Mouse (Mus musculus): ENCODE measurements around the gene Scamp4. TPM values are rescaled to one million over a fixed set of nuclear protein-coding genes. Genes with fewer than 3 reads are reported as not detected.
A peak's percentile ranks its signal among the peaks of the same experiment; 100 is the strongest.
"Not testable (repeated sequence)": the region's sequence is repeated elsewhere in the genome, so short reads cannot be mapped to it uniquely, and the experiment has no call there.

Scamp4 gene
- polyA plus RNA-seq, 1 experiment from 2014 or later, result 69.4 TPM

GRCm38 (mm10) chr10:80649910-80650309 lies 47.2 kb downstream of the Scamp4 start:
- 88% methylated on average over 6 of the region's 6 CpGs for WGBS
- not testable (repeated sequence) for H3K9ac ChIP-seq; H3K9me3 ChIP-seq (replicated peaks); H3K27me3 ChIP-seq; H3K4me2 ChIP-seq (replicated peaks); ATAC-seq (ENCODE audit: low FRiP score); H3K27ac ChIP-seq; H3K4me3 ChIP-seq
- peaks cover 48% of the 10 kb centered on the region for H3K36me3 ChIP-seq
- H3K4me1 ChIP-seq, result peaks cover 22% of the 10 kb centered on the region

GRCm38 (mm10) chr10:80650392-80650791 lies 47.7 kb downstream of the Scamp4 start:
- H3K27me3 ChIP-seq, result no peaks in the 10 kb centered on the region
- WGBS, result 95% methylated on average over 10 of the region's 10 CpGs
- no peaks in the 10 kb centered on the region for H3K9me3 ChIP-seq (replicated peaks)
- no peak overlapping the region for H3K27ac ChIP-seq
- no peak for ATAC-seq (ENCODE audit: low FRiP score)
- no peak overlapping the region for H3K4me2 ChIP-seq (replicated peaks)
- H3K36me3 ChIP-seq, result peaks cover 43% of the 10 kb centered on the region
- peaks cover 27% of the 10 kb centered on the region for H3K4me1 ChIP-seq
- H3K9ac ChIP-seq, result no peak overlapping the region; the same call in 1 of the 2 replicates
- H3K4me3 ChIP-seq, result no peak overlapping the region

DNA sequence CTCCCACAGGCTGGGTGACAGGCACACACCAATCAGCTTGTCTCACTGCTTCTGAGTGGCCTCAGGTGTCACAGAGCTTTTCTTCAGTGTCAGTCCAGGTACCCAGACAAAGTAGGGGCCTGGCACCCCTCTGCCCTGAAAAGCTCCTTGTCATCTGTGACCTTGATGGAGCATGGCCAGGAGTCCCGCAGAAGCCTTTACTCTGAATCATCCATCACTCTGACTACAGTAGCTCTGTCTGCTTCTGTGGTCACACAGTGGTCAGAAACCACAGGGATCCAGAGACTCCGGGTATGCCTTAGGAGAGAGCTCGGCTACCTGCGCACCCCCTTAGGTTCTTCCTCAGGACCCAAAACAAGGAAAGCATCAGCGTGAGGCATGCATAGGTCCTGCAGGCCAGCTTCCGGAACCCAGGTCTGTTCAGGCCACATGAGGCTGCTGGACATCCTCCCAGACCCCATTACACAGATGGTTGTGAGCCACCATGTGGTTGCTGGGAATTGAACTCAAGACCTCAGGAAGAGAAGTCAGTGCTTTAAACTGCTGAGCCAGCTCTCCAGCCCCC lies 50.6 kb downstream of the Scamp4 start:
- 89% methylated on average over 6 of the region's 6 CpGs for WGBS
- peaks cover 37% of the 10 kb centered on the region for H3K4me1 ChIP-seq

DNA sequence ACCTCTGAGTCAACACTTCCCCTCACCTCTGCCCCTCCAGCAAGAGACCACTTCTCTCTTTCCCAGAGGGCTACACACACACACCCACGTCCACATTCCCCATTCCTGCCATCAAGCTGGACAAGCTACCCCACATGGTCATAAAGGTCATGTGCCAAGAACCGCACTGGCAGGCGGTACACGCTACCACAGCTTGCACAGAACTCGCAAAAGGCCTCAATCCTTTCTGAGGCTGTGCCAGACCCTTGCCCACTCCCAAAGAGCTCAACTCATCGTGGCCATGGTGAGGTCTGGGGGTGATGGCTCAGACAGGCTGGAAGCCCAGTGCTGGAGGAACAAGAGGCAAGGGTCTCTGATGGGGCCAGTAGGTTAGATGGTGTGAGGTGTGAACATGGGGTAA lies 52.2 kb downstream of the Scamp4 start:
- WGBS, result 86% methylated on average over 6 of the region's 6 CpGs
- ATAC-seq (ENCODE audit: low FRiP score), result no peak
- H3K9ac ChIP-seq, result peak overlapping the region; percentile 98

More for the DNA sequence above, 50.6 kb downstream of the Scamp4 start:
- Histone ChIP-seq H3K27ac (no peak overlapping the region), H3K27me3 (no peaks in the 10 kb centered on the region), H3K4me2 (replicated peaks) (no peak overlapping the region), H3K9me3 (replicated peaks) (no peaks in the 10 kb centered on the region), H3K4me3 (no peak overlapping the region), H3K9ac (peak overlapping the region; percentile 20; the same call in 1 of the 2 replicates), H3K36me3 (peaks cover 16% of the 10 kb centered on the region)
- no peak for ATAC-seq (ENCODE audit: low FRiP score)

GRCm38 (mm10) chr10:80655406-80656129 lies 52.9 kb downstream of the Scamp4 start:
- Histone ChIP-seq H3K36me3 (peaks cover 8% of the 10 kb centered on the region), H3K27ac (peak overlapping the region; percentile 87)

More for the DNA sequence above, 52.2 kb downstream of the Scamp4 start:
- Histone ChIP-seq H3K4me1 (peaks cover 30% of the 10 kb centered on the region), H3K4me3 (peak overlapping the region; percentile 86), H3K27me3 (no peaks in the 10 kb centered on the region), H3K9me3 (replicated peaks) (no peaks in the 10 kb centered on the region), H3K36me3 (peaks cover 11% of the 10 kb centered on the region), H3K27ac (no peak overlapping the region; the same call in 1 of the 2 replicates), H3K4me2 (replicated peaks) (peak overlapping the region; percentile 97)

GRCm38 (mm10) chr10:80656130-80656862 lies 53.6 kb downstream of the Scamp4 start:
- peaks cover 6% of the 10 kb centered on the region; the same call in 1 of the 2 replicates for H3K36me3 ChIP-seq

More at GRCm38 (mm10) chr10:80655406-80656129, 52.9 kb downstream of the Scamp4 start:
- H3K4me1 ChIP-seq, result peaks cover 30% of the 10 kb centered on the region
- peak overlapping the region; percentile 98 for H3K9ac ChIP-seq
- H3K4me2 ChIP-seq (replicated peaks), result peak overlapping the region; percentile 97
- peak overlapping the region; percentile 86 for H3K4me3 ChIP-seq
- WGBS, result 4% methylated on average over 11 of the region's 12 CpGs
- H3K27me3 ChIP-seq, result no peaks in the 10 kb centered on the region
- H3K9me3 ChIP-seq (replicated peaks), result no peaks in the 10 kb centered on the region
- peak; percentile 51 for ATAC-seq (ENCODE audit: low FRiP score)

GRCm38 (mm10) chr10:80656863-80657623 lies 54.4 kb downstream of the Scamp4 start, which contains the start of gene Btbd2:
Gene Btbd2, minus strand, starts transcription at chr10:80657071.
- peak within 1 kb of the TSS; percentile 86 for H3K4me3 ChIP-seq
- peak within 1 kb of the TSS; percentile 97 for H3K4me2 ChIP-seq (replicated peaks)
- no peaks in the 10 kb centered on the region for H3K27me3 ChIP-seq
- peak within 1 kb of the TSS; percentile 98 for H3K9ac ChIP-seq
- H3K4me1 ChIP-seq, result peaks cover 30% of the 10 kb centered on the region
- peak within 1 kb of the TSS; percentile 89 for H3K27ac ChIP-seq
- H3K9me3 ChIP-seq (replicated peaks), result no peaks in the 10 kb centered on the region
- peaks cover 4% of the 10 kb centered on the region; the same call in 1 of the 2 replicates for H3K36me3 ChIP-seq
- peak; percentile 46 for ATAC-seq (ENCODE audit: low FRiP score)
- WGBS, result 22% methylated on average over 15 of the region's 15 CpGs

More at GRCm38 (mm10) chr10:80656130-80656862, 53.6 kb downstream of the Scamp4 start:
- peak; percentile 88 for ATAC-seq (ENCODE audit: low FRiP score)
- peak overlapping the region; percentile 98 for H3K9ac ChIP-seq
- no peaks in the 10 kb centered on the region for H3K9me3 ChIP-seq (replicated peaks)
- H3K4me3 ChIP-seq, result peak overlapping the region; percentile 86
- H3K4me2 ChIP-seq (replicated peaks), result peak overlapping the region; percentile 97
- peak overlapping the region; percentile 89 for H3K27ac ChIP-seq
- H3K4me1 ChIP-seq, result peaks cover 30% of the 10 kb centered on the region
- WGBS, result under 1% methylated on average over 70 of the region's 72 CpGs
- no peaks in the 10 kb centered on the region for H3K27me3 ChIP-seq

DNA sequence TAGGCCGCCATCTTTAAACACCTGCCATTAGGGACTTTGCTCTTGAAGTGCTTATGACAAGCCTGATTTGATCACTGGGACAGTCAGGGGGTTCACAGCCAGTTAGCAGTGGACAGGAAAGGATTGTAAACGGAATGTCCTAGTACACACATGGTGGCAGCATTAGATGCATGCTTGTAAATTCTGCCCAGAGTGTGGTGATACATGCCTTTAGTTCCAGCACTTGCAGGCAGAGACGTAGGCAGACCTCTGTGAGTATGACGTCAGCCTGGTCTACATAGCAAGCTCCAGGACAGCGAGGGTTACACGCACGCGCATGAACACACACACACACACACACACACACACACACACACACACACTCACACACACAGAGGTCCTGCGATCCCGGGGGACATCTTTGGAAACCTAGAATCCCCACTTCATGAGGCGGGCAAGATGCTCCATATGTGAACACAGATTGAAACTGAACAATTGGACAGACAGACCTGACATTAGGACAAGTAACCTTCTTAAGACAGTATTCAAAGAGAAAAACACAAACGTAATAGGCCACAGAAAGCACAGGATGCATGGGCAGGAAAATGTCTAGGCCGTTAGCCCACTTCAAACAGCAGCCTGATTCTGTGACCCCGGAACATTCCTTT lies 55.6 kb downstream of the Scamp4 start:
- no peak overlapping the region for H3K4me2 ChIP-seq (replicated peaks)
- H3K36me3 ChIP-seq, result no peaks in the 10 kb centered on the region
- H3K9me3 ChIP-seq (replicated peaks), result no peaks in the 10 kb centered on the region
- H3K4me3 ChIP-seq, result no peak overlapping the region
- H3K27ac ChIP-seq, result no peak overlapping the region
- 86% methylated on average over 14 of the region's 14 CpGs for WGBS
- H3K27me3 ChIP-seq, result no peaks in the 10 kb centered on the region
- peaks cover 26% of the 10 kb centered on the region for H3K4me1 ChIP-seq
- H3K9ac ChIP-seq, result no peak overlapping the region
- no peak for ATAC-seq (ENCODE audit: low FRiP score)

GRCm38 (mm10) chr10:80658841-80659202 lies 56.1 kb downstream of the Scamp4 start:
- Histone ChIP-seq H3K9ac (no peak overlapping the region), H3K4me1 (peaks cover 31% of the 10 kb centered on the region), H3K27ac (0 out of 2 replicates have a peak overlapping the region, but pooled peaks have one; percentile 36), H3K27me3 (no peaks in the 10 kb centered on the region), H3K9me3 (replicated peaks) (no peaks in the 10 kb centered on the region), H3K4me2 (replicated peaks) (no peak overlapping the region), H3K36me3 (no peaks in the 10 kb centered on the region), H3K4me3 (no peak overlapping the region)
- 64% methylated on average over 4 of the region's 4 CpGs for WGBS
- no peak for ATAC-seq (ENCODE audit: low FRiP score)

DNA sequence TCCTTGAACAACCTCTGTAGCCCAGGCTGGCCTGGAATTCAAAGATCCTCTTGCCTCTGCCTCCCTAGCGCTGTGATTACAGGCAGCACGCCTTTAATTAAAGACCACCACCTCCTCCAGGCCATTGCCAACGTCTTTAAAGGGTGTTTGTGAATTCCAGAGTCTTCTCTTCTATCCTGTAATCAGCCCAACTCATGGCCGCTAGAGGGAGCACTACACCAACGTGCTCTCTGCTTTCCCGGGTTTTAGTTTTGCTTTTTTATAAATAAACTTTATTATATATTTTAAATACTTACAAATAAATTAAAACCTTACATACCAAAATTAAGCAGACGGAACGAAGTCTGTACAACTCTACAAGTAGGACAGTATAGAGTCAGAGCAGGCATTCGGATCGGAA lies 56.5 kb downstream of the Scamp4 start:
- no peaks in the 10 kb centered on the region for H3K27me3 ChIP-seq
- H3K4me1 ChIP-seq, result peaks cover 31% of the 10 kb centered on the region
- H3K27ac ChIP-seq, result 0 out of 2 replicates have a peak overlapping the region, but pooled peaks have one; percentile 36
- WGBS, result 17% methylated on average over 10 of the region's 10 CpGs
- no peak overlapping the region for H3K9ac ChIP-seq
- H3K4me3 ChIP-seq, result no peak overlapping the region
- no peak for ATAC-seq (ENCODE audit: low FRiP score)
- H3K36me3 ChIP-seq, result no peaks in the 10 kb centered on the region
- no peaks in the 10 kb centered on the region for H3K9me3 ChIP-seq (replicated peaks)
- H3K4me2 ChIP-seq (replicated peaks), result peak overlapping the region; percentile 32

GRCm38 (mm10) chr10:80661149-80661548 lies 58.5 kb downstream of the Scamp4 start:
- ATAC-seq (ENCODE audit: low FRiP score), result no peak
- WGBS, result 34% methylated on average over 5 of the region's 5 CpGs
- no peak overlapping the region for H3K9ac ChIP-seq
- no peak overlapping the region for H3K27ac ChIP-seq
- H3K36me3 ChIP-seq, result peaks cover 10% of the 10 kb centered on the region; the same call in 1 of the 2 replicates
- no peaks in the 10 kb centered on the region for H3K27me3 ChIP-seq
- H3K4me3 ChIP-seq, result no peak overlapping the region
- no peak overlapping the region for H3K4me2 ChIP-seq (replicated peaks)
- H3K4me1 ChIP-seq, result peaks cover 31% of the 10 kb centered on the region
- H3K9me3 ChIP-seq (replicated peaks), result no peaks in the 10 kb centered on the region
